Mouse (Mus musculus) left cerebral cortex, postnatal 4 days (tissue): ENCODE data around the gene Elk3. TPM values are rescaled to one million over a fixed set of nuclear protein-coding genes. Genes with fewer than 3 reads are reported as not detected.

ENCODE experiments used
- DNase-seq: peaks from one replicate; pipeline ENCODE4 v3.0.0-alpha.2; 2022
- intact Hi-C: fragments of 180-260 bp; cut with DNase I; formaldehyde crosslinking; loops from one replicate; pipeline ENCODE4 v1.15.1; 2025
- total RNA-seq, 2 experiments: library from RNA; stranded (reverse); gene quantifications; 2 replicates each; pipeline ENCODE4 v1.2.3; 2021

Gene Elk3
- total RNA-seq, 2 experiments from 2014 or later = 13.4 to 16.0 TPM

DNA sequence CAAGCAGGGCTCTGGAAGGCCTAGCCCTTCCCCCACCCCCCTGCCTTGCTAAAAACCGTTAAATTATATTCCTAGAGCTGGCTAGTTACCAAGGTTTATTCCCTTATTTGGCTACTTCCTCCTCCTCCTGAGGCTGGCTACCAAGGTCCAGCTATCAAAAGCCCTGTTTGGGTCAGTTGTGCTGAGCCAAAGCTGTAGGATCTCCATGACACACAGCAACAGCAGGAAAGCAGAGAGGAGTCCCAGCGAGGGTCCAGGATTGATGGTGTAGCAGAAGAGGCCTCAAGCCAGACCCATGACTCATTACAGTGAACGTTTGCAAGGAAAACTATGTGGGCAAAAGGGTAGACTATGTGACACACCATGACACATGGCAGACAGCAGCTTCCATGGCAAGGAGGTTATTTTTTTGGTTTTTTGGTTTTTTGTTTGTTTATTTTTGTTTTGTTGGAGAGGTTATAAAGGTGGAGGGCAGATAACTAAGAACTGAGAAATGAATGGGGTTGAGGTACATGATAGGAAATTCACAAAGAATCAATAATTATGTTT, 21.4 kb upstream of the Elk3 start:
- intact Hi-C loops = no loop called here
- DNase-seq = no peak

DNA sequence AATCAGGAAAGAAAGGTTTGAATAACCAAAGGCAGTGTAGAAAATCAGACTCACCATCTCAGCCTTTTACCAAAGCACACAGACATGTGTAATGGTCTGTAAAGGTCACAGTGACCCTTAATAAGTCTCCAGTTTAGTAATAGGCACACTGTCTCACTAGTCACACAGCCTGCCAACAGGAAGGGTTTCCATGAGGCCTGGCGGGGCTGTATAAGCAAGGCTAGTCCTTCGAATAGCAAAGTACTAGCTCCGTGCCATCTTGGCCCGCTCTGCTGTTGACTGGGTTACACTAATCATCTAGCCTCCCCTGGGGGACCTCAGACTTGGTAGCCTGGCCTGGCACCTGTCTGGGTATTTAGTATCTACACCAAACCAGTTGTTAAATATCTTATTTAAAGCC, 20.6 kb upstream of the Elk3 start:
- intact Hi-C loops = no loop called here

GRCm38 (mm10) chr10:93328321-93328720, 17.4 kb upstream of the Elk3 start:
- intact Hi-C loops = no loop called here
- DNase-seq = no peak

More for the DNA sequence above, 20.6 kb upstream of the Elk3 start:
- DNase-seq = no peak

GRCm38 (mm10) chr10:93327187-93327586, 16.3 kb upstream of the Elk3 start:
- no peak for DNase-seq
- intact Hi-C loops = no loop called here

GRCm38 (mm10) chr10:93326741-93327100, 15.8 kb upstream of the Elk3 start:
- DNase-seq = no peak
- intact Hi-C loops = no loop called here

DNA sequence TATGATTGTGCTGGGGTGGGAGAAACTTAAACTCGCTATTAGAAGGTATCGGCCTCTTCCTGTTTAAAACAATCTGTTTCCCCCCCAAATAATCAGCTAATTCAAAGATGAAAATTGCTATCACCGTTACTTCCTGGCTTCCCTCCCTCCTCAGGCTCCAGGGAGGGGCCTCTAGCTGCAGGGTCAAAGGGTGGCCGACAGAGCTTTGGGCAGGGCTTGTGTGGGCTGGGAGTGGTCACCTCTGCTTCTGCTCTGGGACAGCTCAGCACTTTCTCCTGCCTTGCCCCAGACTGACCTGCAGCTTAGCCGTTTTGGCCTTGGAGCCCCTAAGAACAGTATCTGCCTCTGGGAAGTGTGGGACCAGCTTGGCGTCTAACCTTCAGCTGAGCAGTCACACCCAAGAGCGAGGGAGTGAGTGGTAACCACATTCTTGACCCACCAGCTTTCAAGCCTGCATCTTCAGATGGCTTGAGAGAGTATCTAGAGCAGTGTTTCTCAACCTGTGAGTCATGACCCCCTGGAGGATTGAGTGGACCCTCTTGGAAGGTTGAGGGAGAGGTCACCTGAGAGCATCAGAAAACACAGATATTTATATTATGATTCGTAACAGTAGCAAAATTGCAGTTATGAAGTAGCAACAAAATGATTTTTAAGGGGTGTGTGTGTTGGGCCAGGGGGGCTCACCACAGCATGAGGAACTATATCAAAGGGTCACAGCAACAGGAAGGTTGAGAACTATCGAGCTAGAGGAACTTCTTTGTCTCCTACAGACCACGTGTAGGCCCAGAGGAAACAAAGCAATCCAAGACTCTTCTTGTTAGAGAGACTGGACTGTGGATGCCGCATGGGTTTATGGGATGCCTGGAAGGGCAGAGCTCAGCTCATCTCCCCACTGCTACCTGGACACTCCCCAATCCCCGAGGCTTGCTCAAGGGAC, 15.1 kb upstream of the Elk3 start:
- DNase-seq = no peak
- intact Hi-C loops = no loop called here

DNA sequence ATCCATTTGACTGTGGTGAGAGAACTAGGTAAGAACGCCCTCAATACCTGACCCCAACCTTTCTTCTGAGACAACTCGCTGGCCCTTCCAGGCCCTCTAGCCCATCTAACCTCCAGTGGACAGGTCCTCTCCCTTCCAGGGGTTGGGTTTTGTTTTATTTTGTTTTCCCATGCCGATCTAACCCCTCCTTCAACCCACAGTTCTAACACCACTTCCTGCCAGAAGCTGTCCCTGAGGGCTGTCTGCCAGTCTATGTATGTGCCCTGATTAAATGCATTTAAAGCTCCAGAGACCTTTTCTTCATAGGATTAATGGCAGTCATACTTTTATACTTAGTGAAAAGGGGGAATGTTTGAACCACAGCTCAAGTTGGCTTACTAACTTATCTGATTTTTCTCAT, 14.4 kb upstream of the Elk3 start:
- no peak for DNase-seq
- intact Hi-C loops = no loop called here

DNA sequence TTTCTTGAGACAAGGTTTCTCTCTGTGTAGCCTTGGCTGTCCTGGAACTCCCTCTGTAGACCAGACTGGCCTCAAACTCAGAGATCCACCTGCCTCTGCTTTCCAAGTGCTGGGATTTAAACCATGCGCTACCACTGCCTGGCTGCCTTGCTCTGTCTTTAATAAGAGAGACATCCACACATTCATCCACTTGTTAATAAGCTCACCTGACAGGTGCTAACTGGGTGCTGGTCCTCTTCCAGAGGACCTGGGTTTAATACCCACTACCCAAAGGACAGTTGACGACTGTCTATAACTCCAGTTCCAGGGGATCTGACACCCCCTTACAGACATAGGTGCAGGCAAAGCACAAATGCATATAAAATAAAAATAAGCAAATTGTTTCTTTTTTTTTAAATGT, 13.5 kb upstream of the Elk3 start:
- intact Hi-C loops = no loop called here
- no peak for DNase-seq

GRCm38 (mm10) chr10:93323659-93324058, 12.7 kb upstream of the Elk3 start:
- intact Hi-C loops = no loop called here
- DNase-seq = no peak

- intact Hi-C loops = no loop called here
- no peak for DNase-seq
These were observed 10.8 kb upstream of the Elk3 start for GRCm38 (mm10) chr10:93321763-93322162.

GRCm38 (mm10) chr10:93320148-93320547, 9.2 kb upstream of the Elk3 start:
- no peak for DNase-seq
- intact Hi-C loops = no loop called here

GRCm38 (mm10) chr10:93319526-93320063, 8.7 kb upstream of the Elk3 start:
- no peak for DNase-seq
- intact Hi-C loops = no loop called here

DNA sequence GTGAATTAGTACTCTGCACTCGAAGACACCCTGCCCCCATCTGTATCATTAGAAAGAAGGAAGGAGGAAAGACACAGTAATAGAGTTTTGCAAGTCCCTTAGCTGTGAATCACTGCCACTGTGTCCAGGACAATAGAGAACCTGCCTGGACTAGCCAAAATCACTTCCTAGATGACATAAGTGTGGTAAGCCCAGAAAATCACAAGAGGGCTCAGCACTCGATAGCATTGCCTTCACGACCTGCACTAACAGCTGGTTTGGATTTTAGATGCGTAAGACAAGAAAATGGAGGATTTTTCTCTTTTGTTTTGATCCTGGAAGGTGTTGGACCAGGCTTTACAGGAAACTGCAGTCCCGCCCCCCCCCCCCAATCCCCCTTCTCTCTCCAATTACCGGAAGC, 6.0 kb upstream of the Elk3 start:
- DNase-seq = no peak
- intact Hi-C loops = no loop called here

DNA sequence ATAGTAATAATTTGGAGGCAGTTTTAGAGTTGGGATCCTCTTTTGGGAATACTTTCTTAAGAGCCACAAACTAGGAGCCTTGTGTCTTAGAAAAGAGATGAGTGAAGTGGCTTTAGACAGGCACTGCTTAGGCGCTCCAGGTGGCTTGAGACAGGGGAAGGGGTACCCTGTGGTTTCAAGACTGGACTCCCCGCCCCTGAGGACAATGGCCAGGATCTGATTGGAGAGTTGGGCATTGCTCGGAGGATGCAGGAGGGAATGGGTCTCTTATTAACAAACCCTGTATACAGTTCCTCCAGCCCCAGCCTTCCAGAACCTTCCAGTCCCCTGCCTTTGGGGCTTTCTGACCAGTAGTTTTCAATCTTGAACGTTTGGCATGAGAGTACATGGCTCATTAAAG, 641 bp upstream of the Elk3 start:
- no peak for DNase-seq
- intact Hi-C loops = no loop called here

- no peak for DNase-seq
- intact Hi-C loops = no loop called here
These were observed 857 bp downstream of the Elk3 start for GRCm38 (mm10) chr10:93309934-93310621.

DNA sequence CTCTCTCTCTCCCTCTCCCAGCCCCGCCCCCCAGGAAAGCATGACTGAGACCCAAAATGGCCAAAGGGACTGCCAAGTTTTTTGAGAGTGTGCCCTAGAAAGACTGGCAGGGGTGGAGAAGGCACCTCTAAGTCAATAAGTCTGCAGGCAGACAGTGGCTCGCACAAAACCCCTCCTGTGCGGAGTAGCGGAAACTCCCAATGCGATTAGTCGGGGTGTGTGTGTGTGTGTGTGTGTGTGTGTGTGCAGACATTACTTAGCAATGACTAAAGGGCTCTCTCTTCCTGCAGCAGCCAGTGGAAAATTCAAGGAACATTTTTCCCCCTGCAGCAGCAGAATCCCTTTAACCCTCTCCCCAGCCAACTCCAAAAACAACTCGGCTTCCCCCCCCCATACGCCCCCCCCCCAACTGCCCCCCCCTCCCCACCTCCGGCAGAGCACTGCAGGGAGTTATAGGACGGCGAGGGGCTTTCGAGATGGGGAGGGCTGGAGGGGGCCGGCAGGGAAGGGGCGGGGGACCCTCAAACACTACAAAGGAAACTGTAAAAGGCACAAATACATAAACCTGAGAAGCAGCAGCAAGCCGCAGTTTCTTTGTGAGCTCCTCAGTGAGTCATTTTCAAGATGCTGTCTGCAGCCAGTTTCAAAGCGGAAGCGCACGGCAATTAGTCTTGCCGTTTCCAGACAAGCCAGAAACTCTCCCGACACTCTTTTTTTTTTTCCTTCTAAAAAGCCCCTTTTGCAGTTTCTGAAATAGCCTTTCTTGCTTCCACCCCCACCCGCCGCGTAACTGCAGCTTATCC, 1.6 kb downstream of the Elk3 start:
- intact Hi-C loops = no loop called here

GRCm38 (mm10) chr10:93306367-93306766, 4.6 kb downstream of the Elk3 start:
- intact Hi-C loops = no loop called here
- no peak for DNase-seq

More for the DNA sequence above, 1.6 kb downstream of the Elk3 start:
- peak; percentile 43 for DNase-seq

GRCm38 (mm10) chr10:93305946-93306345, 5.0 kb downstream of the Elk3 start:
- DNase-seq = no peak
- intact Hi-C loops = no loop called here

DNA sequence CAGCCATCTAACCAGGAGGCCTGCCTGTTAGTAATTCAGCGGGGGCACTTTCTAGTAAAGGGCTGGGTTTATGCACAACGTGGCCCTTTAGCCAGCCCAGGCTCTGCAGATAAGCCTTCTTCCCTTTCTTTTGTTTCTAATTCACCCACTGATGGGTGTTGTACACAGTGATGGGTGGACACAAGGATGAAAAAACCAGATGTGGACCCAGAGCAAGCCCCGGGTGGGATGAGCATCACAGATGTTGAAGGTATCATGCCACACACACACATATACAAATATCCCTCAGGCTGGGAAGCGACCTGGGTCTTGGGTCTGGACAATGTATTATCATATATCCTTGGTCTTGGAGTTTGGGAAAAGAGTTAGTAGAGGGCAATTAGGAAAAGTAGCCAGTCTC, 7.7 kb downstream of the Elk3 start:
- DNase-seq = no peak
- intact Hi-C loops = no loop called here

DNA sequence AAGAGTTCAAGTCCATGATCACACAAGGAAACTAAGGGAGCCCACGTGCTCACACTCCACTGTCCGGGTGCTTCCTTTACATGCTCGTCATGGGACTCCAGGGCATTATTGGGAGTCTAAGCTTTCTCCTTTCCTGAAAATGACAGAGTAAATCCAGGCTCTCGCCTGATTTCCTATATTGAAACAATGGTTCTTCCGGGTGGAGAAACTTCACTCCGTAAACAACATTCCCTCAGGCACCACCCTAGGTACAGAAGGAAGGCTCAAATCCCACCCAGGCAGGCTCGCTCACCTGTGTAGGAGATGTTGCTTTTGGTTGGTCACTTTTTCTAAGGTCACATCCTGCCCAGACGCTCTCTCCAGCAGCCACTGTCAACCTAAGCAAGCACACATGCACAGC, 9.1 kb downstream of the Elk3 start:
- no peak for DNase-seq
- intact Hi-C loops = no loop called here

DNA sequence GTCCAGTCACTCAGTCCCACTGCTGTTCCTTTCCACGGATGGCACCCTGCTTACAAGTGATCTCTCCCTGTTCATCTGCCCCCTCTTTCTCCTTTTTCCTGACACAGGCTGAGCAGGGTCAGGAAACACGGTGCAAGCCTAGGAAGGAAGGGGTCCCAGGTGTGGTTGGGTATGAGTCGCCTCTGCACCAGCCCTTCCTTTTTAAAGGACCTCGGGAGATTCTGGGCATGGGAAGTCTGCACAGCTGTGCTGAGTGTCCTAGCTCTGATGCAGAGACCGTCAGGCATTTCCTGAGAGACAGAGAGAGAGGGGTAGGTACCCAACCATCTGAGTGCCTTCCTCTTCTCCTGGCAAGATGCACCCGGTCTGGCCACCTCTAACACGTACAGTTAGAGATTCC, 12.7 kb downstream of the Elk3 start:
- intact Hi-C loops = no loop called here

More for the DNA sequence above, 12.7 kb downstream of the Elk3 start:
- no peak for DNase-seq
